Mouse (Mus musculus) testis, adult 2 months (tissue): ENCODE measurements around the gene Rhoa. TPM values are rescaled to one million over a fixed set of nuclear protein-coding genes. Genes with fewer than 3 reads are reported as not detected.
"Not testable (repeated sequence)": the region's sequence is repeated elsewhere in the genome, so short reads cannot be mapped to it uniquely, and the experiment has no call there.

Experiments used
- H3K27ac ChIP-seq: fragments of 200-500 bp; 2 replicates; pipeline ENCODE4 v1.5.1; 2012; ENCODE audit warnings: low read depth, low read length; ENCODE audit not compliant: control insufficient read depth, insufficient read depth
- H3K27me3 ChIP-seq: fragments of 200-500 bp; 2 replicates; pipeline ENCODE4 v1.6.1; 2012; ENCODE audit warnings: mild to moderate bottlenecking, low read length, moderate library complexity; ENCODE audit not compliant: control insufficient read depth, insufficient read depth
- H3K36me3 ChIP-seq: fragments of 200-500 bp; 2 replicates; pipeline ENCODE4 v1.6.1; 2012; ENCODE audit warnings: mild to moderate bottlenecking, low read length; ENCODE audit not compliant: control insufficient read depth, insufficient read depth
- H3K4me1 ChIP-seq: fragments of 200-500 bp; 2 replicates; pipeline ENCODE4 v1.6.1; 2012; ENCODE audit warnings: low read length; ENCODE audit not compliant: control insufficient read depth, insufficient read depth
- H3K4me3 ChIP-seq: fragments of 200-500 bp; 2 replicates; pipeline ENCODE4 v1.5.1; 2012; ENCODE audit warnings: low read depth, mild to moderate bottlenecking, low read length, moderate library complexity, mixed read lengths; ENCODE audit not compliant: control insufficient read depth
- CTCF ChIP-seq: fragments of 200-500 bp; IDR thresholded peaks from 2 replicates; pipeline ENCODE4 v1.5.1; 2012; ENCODE audit warnings: low read depth, mild to moderate bottlenecking, inconsistent platforms, low read length, moderate library complexity; ENCODE audit not compliant: control insufficient read depth, insufficient read depth, insufficient replicate concordance
- POLR2A ChIP-seq: fragments of 200-500 bp; IDR thresholded peaks from 2 replicates; pipeline ENCODE4 v1.6.1; 2012; ENCODE audit warnings: low read depth, mild to moderate bottlenecking, inconsistent platforms, low read length, moderate library complexity; ENCODE audit not compliant: control insufficient read depth
- polyA plus RNA-seq: library from polyadenylated mRNA; depleted of rRNA; stranded (reverse); fragments of >200 nt; gene quantifications from 2 replicates; pipeline ENCODE4 v1.2.3, GENCODE M21; 2012

Rhoa gene
- polyA plus RNA-seq, 1 experiment = 40.5 TPM

DNA sequence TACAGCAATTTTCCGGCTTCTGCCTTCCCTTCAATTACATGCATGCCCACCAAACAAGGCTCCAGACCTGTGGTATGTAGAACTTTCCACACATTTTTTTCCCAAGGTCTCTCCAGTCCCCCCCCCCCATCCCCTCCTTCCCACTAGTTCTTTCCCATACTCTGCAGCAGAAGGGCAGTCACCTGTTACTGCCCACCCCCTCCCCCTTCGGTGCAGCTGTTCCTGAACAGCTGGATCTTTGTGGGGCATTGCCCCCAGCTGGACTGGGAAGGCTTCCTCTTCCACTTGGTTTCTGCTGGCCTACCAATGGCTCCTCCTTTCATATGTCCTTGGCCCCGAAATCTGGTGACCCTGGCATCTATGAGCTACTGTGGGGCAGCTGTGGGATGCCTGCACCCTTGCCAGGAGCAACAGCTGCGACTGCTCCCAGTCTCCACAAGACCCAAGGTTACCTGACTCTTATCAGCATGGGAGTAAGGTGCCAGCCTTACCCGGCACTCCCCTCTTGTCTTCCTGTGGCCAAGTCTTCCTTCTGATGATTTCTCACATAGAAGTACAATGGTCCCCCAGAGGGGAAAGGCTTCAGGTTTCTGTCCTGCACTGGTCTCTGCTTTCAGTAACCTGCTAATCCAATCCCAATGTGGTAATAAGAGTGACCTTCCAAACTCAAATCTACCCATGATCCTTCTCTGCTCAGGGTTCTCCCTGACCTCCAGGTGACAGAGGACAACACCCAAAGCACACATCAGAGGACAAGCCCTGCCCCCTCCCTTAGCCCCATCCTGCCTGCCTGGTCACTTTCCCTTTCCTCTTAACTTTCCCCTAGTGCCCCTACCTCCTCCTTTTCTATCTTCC, 31.2 kb upstream of the Rhoa start:
- H3K27ac ChIP-seq = no peak overlapping the region
- TF ChIP-seq CTCF = no peak
- no peak for TF ChIP-seq POLR2A
- no peaks in the 10 kb centered on the region for H3K27me3 ChIP-seq
- peaks cover 5% of the 10 kb centered on the region; the same call in 1 of the 2 replicates for H3K4me1 ChIP-seq
- no peaks in the 10 kb centered on the region for H3K36me3 ChIP-seq
- no peak overlapping the region for H3K4me3 ChIP-seq

DNA sequence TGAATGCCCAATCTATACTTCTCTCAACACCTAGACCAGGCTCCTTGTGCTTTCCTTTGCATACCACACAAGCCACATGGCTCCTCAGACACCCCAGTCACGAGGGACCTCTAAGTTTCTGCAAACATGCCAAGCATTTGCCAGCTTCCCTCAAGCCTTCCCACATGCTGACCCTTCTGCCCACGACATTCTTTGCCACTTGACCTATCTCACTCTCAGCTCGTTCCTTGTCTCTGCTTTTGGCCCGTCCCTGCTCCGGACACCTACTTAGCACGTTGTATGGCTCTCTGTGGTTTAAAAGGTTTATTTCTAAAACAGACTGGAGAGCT, 30.6 kb upstream of the Rhoa start:
- Histone ChIP-seq H3K4me3 (no peak overlapping the region), H3K4me1 (peaks cover 5% of the 10 kb centered on the region; the same call in 1 of the 2 replicates), H3K36me3 (no peaks in the 10 kb centered on the region), H3K27me3 (no peaks in the 10 kb centered on the region), H3K27ac (no peak overlapping the region)
- TF ChIP-seq POLR2A (no peak), CTCF (no peak)

DNA sequence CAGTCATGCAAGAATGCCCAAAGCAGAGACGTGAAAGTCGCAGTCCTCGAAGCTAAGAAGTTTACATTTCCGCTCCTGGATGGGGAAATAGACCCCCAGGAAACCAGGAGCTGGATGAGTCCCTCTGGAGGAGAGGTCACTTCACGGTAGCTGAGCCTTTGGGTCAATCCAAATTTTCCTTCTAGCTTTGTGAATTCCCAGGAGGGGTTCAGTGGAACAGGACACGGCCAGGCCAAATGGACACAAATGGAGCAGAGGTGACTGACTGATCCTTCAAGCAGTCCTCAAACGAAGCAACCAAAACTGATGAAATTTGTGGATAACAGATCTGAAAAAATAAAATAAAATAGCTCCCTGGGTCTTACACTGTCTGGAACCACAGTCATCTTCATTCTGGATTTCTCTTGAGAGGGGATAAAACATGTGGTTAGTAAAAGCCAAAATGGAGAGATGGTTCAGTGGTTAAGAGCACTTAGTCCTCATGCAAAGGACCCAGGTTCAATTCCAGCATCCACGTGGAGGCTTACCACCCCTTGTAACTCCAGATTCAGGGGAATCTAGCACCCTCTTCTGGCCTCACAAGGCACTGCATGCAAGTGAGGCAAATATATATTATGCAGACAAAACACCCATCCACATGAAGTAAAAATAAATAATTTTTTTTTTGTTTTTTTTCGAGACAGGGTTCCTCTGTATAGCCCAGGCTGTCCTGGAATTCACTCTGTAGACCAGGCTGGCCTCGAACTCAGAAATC, 27.1 kb upstream of the Rhoa start:
- peak; percentile 55; the same call in 1 of the 2 replicates for TF ChIP-seq CTCF
- TF ChIP-seq POLR2A = no peak
- Histone ChIP-seq H3K36me3 (no peaks in the 10 kb centered on the region), H3K4me1 (no peaks in the 10 kb centered on the region; the same call in 1 of the 2 replicates), H3K27me3 (no peaks in the 10 kb centered on the region), H3K4me3 (no peak overlapping the region), H3K27ac (no peak overlapping the region)

DNA sequence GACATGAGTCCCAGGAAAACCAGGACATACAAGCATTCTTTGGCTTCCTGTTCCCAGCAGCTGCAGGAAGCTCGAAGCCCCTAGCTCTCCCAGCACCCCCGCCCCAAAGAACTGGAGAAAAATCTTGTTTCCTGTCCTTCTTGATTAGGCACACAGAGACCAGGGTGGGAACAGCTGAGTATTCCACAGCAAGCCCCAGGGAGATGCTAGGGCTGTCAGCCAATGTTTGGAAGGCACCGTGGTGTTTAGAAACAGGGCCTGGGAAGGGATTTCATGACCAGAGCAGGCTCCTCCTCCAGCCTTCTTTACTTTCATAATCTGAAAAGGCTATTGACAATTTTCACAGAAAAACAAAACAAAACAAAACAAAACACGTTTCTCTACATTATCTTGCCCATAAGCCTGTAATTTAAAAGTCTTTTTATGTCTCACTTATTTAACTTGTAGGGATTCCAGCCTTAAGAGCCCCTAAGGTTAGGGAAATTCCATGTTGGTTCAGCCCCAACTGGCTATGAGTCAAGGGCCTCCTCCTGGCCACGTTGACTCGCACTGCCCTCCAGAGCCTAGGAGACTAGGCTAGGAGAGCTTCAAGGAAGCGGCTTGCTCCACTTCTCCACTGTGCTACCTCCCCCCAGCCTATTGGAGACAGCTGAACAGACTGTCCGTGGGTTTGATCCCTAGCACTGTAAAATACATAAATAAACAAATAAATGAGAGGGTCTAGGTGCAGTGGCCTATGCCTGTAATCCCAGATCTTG, 25.7 kb upstream of the Rhoa start:
- H3K27me3 ChIP-seq = no peaks in the 10 kb centered on the region
- H3K36me3 ChIP-seq = no peaks in the 10 kb centered on the region
- TF ChIP-seq CTCF = no peak
- no peak for TF ChIP-seq POLR2A
- H3K4me3 ChIP-seq = no peak overlapping the region
- no peaks in the 10 kb centered on the region; the same call in 1 of the 2 replicates for H3K4me1 ChIP-seq
- peak overlapping the region; percentile 44 for H3K27ac ChIP-seq

DNA sequence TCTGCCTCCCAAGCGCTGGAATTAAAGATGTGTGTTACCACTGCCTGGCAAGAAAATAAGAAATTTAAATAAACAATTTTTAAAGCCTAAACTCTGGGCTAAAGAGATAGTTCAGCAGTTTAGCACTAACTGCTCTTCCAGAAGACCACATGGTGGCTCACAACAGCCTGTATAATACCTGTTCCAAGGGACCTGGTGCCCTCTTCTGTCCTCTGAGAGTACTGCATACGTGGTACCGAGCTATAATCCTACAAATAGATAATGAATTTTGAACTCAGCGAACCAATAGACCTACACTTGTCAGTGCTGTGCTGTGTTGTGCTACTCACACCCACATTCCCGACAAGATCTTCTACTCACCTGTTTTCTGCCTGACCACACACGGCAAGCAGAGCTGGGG, 21.5 kb upstream of the Rhoa start:
- Histone ChIP-seq H3K27ac (no peak overlapping the region), H3K36me3 (no peaks in the 10 kb centered on the region), H3K27me3 (no peaks in the 10 kb centered on the region), H3K4me3 (no peak overlapping the region), H3K4me1 (no peaks in the 10 kb centered on the region; the same call in 1 of the 2 replicates)
- TF ChIP-seq CTCF (no peak), POLR2A (no peak)

DNA sequence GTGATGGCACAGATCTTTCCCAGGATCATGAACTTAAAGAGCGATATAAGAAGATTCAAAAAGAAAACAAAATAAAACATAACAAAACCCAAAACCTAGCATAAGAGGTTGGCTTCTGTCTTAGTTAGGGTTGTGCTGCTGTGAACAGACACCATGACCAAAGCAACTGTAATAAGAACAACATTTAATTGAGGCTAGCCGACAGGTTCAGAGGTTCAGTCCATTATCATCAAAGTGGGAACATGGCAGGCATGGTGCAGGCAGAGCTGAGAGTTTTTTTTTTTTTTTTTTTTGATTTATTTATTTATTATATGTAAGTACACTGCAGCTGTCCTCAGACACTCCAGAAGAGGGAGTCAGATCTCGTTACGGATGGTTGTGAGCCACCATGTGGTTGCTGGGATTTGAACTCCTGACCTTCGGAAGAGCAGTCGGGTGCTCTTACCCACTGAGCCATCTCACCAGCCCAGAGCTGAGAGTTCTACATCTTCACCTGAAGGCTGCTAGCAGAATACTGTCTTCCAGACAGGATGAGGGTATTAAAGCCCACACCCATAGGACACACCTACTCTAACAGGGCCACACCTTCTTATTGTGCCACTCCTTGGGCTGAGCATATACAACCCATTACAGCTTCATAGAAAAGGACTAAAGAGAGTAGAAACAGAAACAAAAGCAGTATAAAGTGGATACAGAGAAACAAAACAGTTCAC, 18.2 kb upstream of the Rhoa start:
- not testable (repeated sequence) for H3K36me3 ChIP-seq, H3K4me1 ChIP-seq, H3K4me3 ChIP-seq, H3K27ac ChIP-seq, H3K27me3 ChIP-seq

DNA sequence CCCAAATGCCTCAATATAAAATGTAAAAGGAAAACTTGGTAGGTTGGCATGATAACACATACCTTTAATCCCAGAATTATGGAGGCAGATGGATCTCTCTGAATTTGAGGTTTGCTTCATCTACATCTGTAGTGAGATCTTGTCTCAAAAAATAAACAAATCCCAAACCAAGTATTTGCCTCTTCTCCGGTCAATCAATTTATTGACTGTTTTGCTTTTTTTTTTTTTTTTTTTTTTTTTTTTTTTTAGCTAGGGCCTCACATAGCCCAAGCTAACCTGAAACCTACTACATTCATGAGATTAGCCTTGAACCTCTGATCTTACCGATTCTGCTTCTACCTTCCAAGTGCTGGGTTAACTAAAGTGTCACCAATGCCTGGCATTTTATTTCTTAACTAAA, 16.6 kb upstream of the Rhoa start:
- TF ChIP-seq CTCF (no peak), POLR2A (no peak)
- Histone ChIP-seq H3K27me3 (no peaks in the 10 kb centered on the region), H3K4me1 (peaks cover 6% of the 10 kb centered on the region), H3K36me3 (no peaks in the 10 kb centered on the region), H3K27ac (no peak overlapping the region), H3K4me3 (no peak overlapping the region; the same call in 1 of the 2 replicates)
